ENCODE assay signal across 8 mouse cellular contexts in genomic region chrX:135838521-135839360, GRCm38 (mm10). TPM values are rescaled to one million over a fixed set of nuclear protein-coding genes. Genes with fewer than 3 reads are reported as not detected.
DNase-seq lines count a peak whose midpoint lies in the region; ATAC-seq and TF ChIP-seq lines count a peak whose summit lies in the region.
"Not testable (repeated sequence)": the region's sequence is repeated elsewhere in the genome, so short reads cannot be mapped to it uniquely, and the experiment has no call there.

Gene Gprasp2 (plus strand): TSS chrX:135839034.

- not testable (repeated sequence) for TF ChIP-seq EP300 in ES-Bruce4 (IDR thresholded peaks at IDR 0.05; ENCODE audit: insufficient read depth, low read depth, low read length)

- not testable (repeated sequence) for H3K36me3 ChIP-seq in ES-Bruce4 (ENCODE audit: control insufficient read depth, insufficient read depth, low read length, poor library complexity, severe bottlenecking); forebrain, embryonic 15.5 days; midbrain, embryonic 16.5 days (ENCODE audit: control insufficient read depth, insufficient read depth, low read length); stomach, embryonic 15.5 days

- ATAC-seq in forebrain, embryonic 15.5 days (replicated peaks) = peak; percentile 95
- peak; percentile 91 for ATAC-seq in midbrain, embryonic 16.5 days
- peak; percentile 71 for ATAC-seq in stomach, embryonic 15.5 days (ENCODE audit: insufficient read depth, low FRiP score, low read depth)

- TF ChIP-seq POLR2A in ES-Bruce4 (IDR thresholded peaks at IDR 0.05; ENCODE audit: insufficient read depth, low read length); cerebellum, adult 2 months (IDR thresholded peaks at IDR 0.05; ENCODE audit: borderline replicate concordance, insufficient read depth, low read length): not testable (repeated sequence)

- peak within 1 kb of the TSS; percentile 77 for H3K9ac ChIP-seq in ES-Bruce4 (ENCODE audit: low read depth, poor library complexity, severe bottlenecking)
- peak within 1 kb of the TSS; percentile 66 for H3K9ac ChIP-seq in forebrain, embryonic 15.5 days (replicated peaks)
- peak within 1 kb of the TSS; percentile 74 for H3K9ac ChIP-seq in midbrain, embryonic 16.5 days (ENCODE audit: low read depth, low read length)
- not testable (repeated sequence) for H3K9ac ChIP-seq in stomach, embryonic 15.5 days

- peak within 1 kb of the TSS; percentile 66 for H3K4me2 ChIP-seq in forebrain, embryonic 15.5 days (replicated peaks)
- peak within 1 kb of the TSS; percentile 54 for H3K4me2 ChIP-seq in midbrain, embryonic 16.5 days (ENCODE audit: low read length)
- H3K4me2 ChIP-seq in stomach, embryonic 15.5 days = peak within 1 kb of the TSS; percentile 74

- not testable (repeated sequence) for TF ChIP-seq CTCF in ES-Bruce4 (IDR thresholded peaks at IDR 0.05; ENCODE audit: low read depth, low read length); cerebellum, adult 2 months (IDR thresholded peaks at IDR 0.05; ENCODE audit: borderline replicate concordance, insufficient read depth, low read depth, low read length)

- H3K4me3 ChIP-seq in ES-Bruce4 (ENCODE audit: low read depth, low read length) = peak within 1 kb of the TSS; percentile 88
- peak within 1 kb of the TSS; percentile 69 for H3K4me3 ChIP-seq in cerebellum, adult 2 months (replicated peaks; ENCODE audit: insufficient read depth, low read depth, low read length)
- H3K4me3 ChIP-seq in forebrain, embryonic 15.5 days = peak within 1 kb of the TSS; percentile 55
- peak within 1 kb of the TSS; percentile 59 for H3K4me3 ChIP-seq in midbrain, embryonic 16.5 days (ENCODE audit: low read depth, low read length)
- peak within 1 kb of the TSS; percentile 46 for H3K4me3 ChIP-seq in stomach, embryonic 15.5 days (replicated peaks)

- peak; percentile 66 to 67 for DNase-seq in cerebellum, adult 2 months
- DNase-seq in heart, postnatal 10 days = peak; percentile 18 to 34
- peak; percentile 45 for DNase-seq in kidney, postnatal 14 days
- DNase-seq in liver = peak; percentile 30

- not testable (repeated sequence) for H3K27ac ChIP-seq in ES-Bruce4 (ENCODE audit: insufficient read depth, low read length); stomach, embryonic 15.5 days
- 0 out of 2 replicates have a peak within 1 kb of the TSS, but pooled peaks have one; percentile 34 for H3K27ac ChIP-seq in cerebellum, adult 2 months (ENCODE audit: insufficient read depth, low read length)
- H3K27ac ChIP-seq in forebrain, embryonic 15.5 days (replicated peaks) = peak within 1 kb of the TSS; percentile 54
- H3K27ac ChIP-seq in midbrain, embryonic 16.5 days (ENCODE audit: low read length) = peak within 1 kb of the TSS; percentile 77

- H3K9me3 ChIP-seq in ES-Bruce4 (replicated peaks; ENCODE audit: control insufficient read depth, insufficient read depth, low read length, poor library complexity, severe bottlenecking); forebrain, embryonic 15.5 days; midbrain, embryonic 16.5 days (replicated peaks; ENCODE audit: control insufficient read depth, low read length, poor library complexity, severe bottlenecking); stomach, embryonic 15.5 days: not testable (repeated sequence)

- WGBS in cerebellum, adult 2 months = 12% methylated on average over 28 of the region's 32 CpGs
- WGBS in forebrain, embryonic 15.5 days = 27% methylated on average over 28 of the region's 32 CpGs
- WGBS in midbrain, embryonic 16.5 days = 16% methylated on average over 21 of the region's 32 CpGs
- 23% methylated on average over 32 of the region's 32 CpGs for WGBS in stomach, embryonic 15.5 days

- not testable (repeated sequence) for H3K4me1 ChIP-seq in ES-Bruce4 (ENCODE audit: control insufficient read depth, insufficient read depth, low read length); cerebellum, adult 2 months (ENCODE audit: control insufficient read depth, insufficient read depth, low read length); forebrain, embryonic 15.5 days; midbrain, embryonic 16.5 days (ENCODE audit: control insufficient read depth, insufficient read depth, low read length); stomach, embryonic 15.5 days

- intact Hi-C loops in heart, postnatal 10 days (cut with DNase I) = not testable (repeated sequence)

- not testable (repeated sequence) for H3K27me3 ChIP-seq in ES-Bruce4 (ENCODE audit: control insufficient read depth, insufficient read depth, low read length, poor library complexity, severe bottlenecking); cerebellum, adult 2 months (ENCODE audit: control insufficient read depth, insufficient read depth, low read length); forebrain, embryonic 15.5 days; midbrain, embryonic 16.5 days (ENCODE audit: control insufficient read depth, insufficient read depth, low read depth, low read length); stomach, embryonic 15.5 days (replicated peaks)

RNA-seq across cellular contexts. Expression of gene Gprasp2, which starts in this region (rescaled TPM):
- 25.2 and 30.4 TPM in 2 replicates for polyA plus RNA-seq in ES-Bruce4 (2011; ENCODE audit: insufficient read depth, insufficient read length, low read depth, missing spikeins)
- 107 and 115 TPM in 2 replicates for polyA plus RNA-seq in cerebellum, adult 2 months (2012; rRNA removed)
- 100 and 121 TPM in 2 replicates for polyA plus RNA-seq in forebrain, embryonic 15.5 days (2015; fragmentation: Nextera tagmentation; extraction: Ambion mirVana)
- total RNA-seq in heart, postnatal 10 days (2021) = 1 to 10 TPM; 3.7 to 7.3 TPM
- polyA plus RNA-seq in midbrain, embryonic 16.5 days (2015; fragmentation: Nextera tagmentation; extraction: Ambion mirVana) = 261 and 291 TPM in 2 replicates
- 22.4 and 24.8 TPM in 2 replicates for polyA plus RNA-seq in stomach, embryonic 15.5 days (2015; fragmentation: Nextera tagmentation; extraction: Ambion mirVana)
